Mouse (Mus musculus) cerebellum, adult 9-11 months (tissue): ENCODE results near the gene Supv3l1.
A peak's percentile ranks its signal among the peaks of the same experiment; 100 is the strongest.
"Not testable (repeated sequence)": the region's sequence is repeated elsewhere in the genome, so short reads cannot be mapped to it uniquely, and the experiment has no call there.

Source experiments
- DNase-seq: peaks from one replicate; pipeline ENCODE4 v3.0.0; 2022

Supv3l1 gene

DNA sequence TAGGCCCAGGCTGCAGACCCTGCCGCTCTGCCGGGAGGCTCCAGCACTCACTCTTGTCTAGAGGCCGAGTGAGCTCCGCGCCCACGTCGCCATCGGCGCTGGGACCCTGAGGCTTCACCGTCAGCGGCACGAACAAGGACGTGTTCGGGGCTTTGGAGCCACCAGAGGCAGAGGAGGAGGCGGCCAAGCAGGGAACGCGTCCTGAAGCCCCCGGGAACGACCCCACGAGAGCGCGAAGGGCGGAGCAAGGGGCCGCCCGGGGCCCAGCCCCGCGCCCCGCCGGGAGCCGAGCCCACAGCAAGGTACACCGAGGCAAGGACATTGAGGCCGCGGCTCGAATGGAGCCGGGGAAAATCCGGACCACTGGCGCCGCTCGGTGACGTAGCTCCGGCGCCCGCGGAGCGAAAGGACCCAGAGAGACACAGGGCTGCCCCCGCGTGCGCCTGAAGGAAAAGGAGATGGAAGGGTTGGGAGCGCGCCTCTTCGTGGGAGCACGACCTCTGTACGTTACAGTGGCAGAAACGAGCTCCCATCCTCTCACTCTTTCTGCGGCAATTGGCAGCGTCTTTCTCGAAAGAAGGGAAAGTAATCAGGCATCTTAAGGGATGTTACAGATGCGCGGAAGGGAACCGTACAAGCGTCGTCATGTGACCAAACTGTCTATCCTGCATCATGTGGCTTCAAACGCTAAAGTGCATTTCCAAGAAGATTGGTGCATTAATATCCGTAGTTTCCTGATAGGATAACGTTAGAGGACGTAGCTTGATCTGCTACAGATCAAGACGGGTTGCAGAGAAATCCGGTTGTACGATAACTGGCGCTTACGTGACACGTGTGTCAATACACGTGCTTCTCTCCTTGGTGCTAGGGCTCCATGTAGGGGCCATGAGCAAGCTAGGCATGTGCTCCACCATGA lies at the start of gene Supv3l1, which contains the start of gene 4930507D05Rik:
TSS of gene Supv3l1 (minus strand) at position 375 of the 916 bp plus-strand sequence.
TSS of gene 4930507D05Rik (plus strand) at position 126 of the 916 bp plus-strand sequence.
- DNase-seq, result peak; percentile 88

DNA sequence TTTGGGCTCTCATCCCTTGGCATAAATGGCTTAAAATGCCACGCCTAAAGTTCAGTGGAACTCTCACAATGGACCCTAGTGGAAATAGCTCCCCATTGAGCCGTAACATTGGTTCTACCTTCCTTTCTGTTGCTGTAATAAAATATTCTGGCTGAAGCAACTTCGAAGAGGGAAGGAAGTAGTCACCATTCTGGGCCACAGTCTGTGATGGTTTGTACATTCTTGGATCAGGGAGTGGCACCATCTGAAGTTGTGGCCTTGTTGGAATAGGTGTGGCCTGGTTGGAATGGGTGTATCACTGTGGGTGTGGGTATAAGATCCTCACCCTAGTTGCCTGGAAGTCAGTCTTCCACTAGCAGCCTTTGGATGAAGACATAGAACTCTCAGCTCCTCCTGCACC lies 42.1 kb upstream of the Supv3l1 start:
- not testable (repeated sequence) for DNase-seq

DNA sequence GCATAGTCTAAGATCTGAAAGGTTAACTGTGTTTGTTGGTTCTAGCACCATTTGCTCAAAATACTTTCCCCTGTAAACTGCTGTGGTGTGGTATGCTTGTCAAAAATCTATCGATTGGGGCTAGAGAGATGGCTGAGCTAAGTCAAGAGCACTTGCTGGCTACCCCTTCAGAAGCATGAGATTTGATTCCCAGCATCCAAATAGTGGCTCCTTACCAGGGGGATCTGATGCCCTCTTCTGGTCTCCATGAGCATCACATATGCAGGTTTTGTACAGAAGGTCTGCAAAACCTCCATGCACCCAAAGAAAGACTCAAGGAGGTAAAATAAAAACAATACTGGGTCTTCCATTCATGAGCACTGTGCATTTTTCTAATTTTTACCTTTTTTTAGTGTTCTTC lies 38.7 kb upstream of the Supv3l1 start:
- DNase-seq, result peak; percentile 62

DNA sequence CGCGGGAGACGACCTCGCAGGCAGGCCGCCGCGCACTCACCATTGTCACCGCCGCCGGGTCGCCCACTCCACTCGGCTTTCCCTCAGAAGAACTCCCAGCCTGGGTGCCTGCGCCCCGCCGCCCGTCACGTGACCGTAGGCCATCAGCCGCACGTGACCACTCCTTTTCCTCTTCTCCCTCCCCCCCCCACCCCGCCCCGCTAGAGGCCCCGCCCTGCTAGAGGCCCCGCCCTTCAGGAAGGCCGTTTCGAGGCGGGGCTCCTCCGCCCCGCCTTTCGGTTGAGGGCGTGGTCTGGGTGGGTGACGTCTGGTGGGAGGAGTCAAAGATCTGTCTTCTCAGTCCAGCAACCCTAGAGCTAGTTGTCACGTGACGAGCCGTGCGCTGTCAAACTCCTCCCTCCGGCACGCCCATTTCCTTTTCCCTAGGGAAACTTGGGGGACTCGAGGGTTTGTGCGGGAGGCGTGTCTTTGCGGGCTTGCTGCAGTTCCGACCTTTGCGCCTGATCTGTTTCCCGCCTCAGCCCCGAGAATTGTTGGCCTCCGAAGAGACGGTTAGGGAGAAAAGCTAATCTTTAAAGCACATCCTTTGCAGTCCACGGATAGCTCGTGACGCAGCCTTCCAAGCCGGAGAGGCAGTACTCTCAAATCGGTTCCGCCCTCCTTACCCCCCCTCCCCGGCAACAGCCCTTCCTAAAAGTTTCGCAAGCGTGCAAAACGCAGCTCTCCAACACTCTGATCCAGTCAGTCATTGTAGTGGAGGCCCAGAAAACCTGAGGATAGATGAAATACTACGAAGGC lies 37.3 kb upstream of the Supv3l1 start, which contains the start of gene Vps26a:
TSS of gene Vps26a (minus strand) at position 188 of the 798 bp plus-strand sequence.
- peak; percentile 99 for DNase-seq

DNA sequence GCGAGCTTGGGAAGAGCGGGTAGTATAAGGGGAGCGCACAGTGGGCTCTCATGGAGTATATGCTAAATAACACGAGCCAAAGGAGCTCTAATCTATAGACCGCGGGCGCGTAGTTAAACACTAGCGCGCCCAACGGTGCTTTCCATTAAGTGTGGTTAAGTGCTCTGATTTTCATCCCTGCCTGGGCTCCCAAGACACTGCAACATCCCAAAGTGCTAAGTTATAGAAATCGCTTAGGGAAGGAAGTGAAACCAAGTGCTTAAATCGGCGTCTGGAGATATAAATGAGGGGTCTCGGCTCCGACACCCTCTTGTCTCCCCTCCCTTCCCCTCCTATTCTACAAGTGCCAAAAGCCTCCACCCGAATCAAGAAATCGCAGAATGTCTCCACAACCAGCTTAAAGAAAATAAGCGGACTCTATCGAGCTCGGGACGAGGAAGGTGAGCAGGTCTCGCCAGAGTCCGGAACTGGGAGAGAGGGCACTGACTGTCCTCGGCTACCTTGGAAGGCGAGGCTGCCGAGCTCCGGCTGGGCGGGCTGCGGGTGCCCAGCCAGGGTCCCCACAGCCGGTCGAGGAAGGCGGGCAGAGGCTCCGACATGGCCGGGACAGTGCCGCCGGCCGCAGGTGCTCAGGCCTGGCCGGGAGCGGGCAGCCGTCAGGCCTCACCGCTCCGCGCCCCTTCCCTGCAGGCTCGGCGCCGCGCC lies 36.5 kb upstream of the Supv3l1 start:
- DNase-seq, result no peak

DNA sequence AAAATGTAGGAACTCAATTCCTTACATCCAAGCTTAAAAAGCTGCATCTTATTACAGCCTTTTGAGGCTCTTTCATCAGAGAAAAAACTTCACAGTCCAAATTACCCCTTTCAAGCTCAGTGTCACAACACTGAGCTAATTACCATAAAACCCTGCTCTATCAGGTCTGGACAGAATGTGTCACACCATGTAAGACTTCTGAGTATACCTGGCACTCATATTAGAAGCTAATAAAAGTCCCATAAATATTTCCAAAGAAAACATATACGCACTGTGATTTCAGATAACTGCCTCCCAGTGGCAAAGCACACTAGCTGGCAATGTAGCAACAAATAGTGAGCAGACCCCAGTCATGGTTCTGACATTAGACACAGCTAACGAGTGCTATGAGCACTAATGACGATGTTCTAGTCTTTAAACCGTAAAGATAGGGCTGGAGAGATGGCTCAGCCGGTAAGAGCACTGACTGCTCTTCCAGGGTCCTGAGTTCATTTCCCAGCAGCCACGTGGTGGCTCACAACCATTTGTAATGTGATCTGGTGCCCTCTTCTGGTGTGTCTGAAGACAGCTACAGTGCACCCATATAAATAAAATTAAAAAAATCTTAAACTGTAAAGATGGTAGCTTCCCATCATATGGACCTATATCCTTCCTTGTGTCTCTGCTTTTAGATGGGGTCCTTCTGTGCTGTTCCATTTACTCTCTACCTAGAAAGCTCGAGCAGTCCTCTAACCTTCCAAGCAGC lies 31.7 kb upstream of the Supv3l1 start:
- no peak for DNase-seq

DNA sequence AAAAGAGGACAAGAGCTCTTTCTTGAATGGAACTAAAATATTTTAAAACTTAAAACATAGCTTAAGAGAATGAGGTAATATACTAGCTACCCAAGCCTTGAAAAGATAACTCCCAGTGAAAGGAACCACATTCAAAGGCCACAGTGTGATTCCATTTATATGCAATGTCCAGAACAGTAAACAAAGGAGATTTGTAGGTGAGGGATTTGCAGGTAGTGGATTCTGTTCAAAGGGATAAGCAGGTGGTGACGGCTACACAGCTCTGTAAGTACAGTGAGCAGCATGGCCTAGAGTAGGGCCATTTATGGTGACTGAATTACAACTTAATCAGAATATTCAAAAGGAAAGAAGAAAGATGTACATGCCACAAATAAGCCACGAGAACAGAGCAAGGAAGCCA lies 27.4 kb upstream of the Supv3l1 start:
- no peak for DNase-seq

DNA sequence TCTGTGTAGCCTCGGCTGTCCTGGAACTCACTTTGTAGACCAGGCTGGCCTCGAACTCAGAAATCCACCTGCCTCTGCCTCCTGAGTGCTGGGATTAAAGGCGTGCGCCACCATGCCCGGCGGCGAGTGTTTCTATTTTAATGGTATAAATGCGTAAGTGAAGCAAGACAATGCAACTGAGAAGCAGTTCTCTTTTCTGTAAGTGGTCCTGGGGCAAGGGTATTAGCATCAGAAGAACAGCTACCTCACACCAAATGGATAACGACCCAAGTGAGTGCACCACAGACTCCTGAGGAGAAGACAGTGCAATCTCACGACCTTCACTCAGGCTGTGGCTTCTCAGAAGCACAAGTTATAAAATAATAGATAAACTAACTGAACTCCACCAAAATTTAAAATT lies 25.4 kb upstream of the Supv3l1 start:
- DNase-seq, result no peak

DNA sequence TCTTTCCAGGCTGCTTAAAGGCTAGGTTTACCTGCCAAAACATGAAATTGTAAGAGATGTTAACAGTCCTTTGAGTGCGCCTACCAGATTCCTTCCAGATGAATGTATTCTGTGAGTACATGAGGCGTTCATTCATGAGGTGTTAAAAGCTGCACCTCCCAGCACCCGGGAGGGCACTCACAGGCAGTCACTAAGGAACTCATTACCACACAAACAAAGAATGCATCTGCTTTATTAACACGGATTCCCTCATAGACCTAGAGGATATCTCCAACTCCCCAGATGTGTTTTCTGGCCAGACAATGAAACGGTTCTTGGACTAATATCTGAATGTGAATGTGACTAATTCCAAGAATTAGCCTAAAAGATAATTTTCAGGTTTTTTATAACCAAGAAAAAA lies 21.6 kb upstream of the Supv3l1 start:
- no peak for DNase-seq

DNA sequence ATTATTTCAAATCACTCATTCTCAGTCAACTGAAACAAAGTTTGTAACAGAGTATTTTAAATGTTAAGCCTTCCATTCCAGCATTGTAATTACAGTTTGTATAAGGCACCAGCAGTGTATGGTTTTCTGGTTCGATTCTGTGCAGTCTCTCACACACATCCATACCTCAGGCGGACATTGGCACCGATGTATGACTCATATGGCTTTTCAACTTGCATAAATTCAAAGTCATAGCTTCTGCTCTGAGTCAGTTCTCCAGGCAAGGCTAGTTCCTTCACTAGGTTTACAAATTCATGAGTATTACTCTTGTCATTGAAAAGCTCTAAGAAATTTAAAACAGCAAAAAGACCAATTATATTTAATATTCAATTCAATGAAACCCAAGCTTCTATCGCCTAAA lies 20.2 kb upstream of the Supv3l1 start:
- no peak for DNase-seq

DNA sequence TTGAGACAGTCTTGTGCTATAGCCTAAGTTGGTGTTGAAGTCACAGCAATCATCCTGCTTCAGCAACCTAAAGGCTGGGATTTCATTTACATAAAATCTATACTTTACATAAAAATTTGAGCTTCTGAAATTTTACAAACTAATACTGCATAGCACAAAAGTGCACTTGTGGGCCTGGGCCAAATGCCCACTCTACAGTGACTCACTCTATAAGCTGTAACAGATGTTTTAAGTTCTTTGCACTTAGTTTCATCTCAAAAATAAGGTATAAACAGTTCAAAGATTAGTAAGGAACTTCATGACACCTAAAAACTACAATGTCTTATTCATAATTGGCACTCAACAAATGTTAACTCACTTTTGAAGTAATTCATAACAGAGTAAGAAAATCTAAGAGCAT lies 11.8 kb upstream of the Supv3l1 start:
- no peak for DNase-seq

DNA sequence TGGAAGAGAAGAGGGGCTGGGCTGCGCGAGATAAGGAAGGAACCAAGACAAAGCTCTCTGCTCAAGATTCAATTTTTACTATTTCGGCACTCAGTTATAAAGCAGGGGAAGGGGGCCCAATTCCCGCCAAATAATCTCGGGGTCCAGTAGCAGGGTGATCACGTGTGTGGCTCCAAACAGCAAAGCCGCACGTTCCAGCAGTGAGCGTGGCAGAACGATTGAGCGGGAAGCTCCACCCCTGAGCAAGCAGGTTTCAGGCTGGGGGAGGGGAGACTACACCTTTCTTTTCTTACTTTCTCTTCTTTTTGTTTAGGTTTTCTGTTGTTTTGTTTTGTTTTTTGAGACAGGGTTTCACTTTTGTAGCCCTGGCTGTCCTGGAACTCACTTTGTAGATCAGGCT lies 2.5 kb upstream of the Supv3l1 start:
- DNase-seq, result not testable (repeated sequence)

DNA sequence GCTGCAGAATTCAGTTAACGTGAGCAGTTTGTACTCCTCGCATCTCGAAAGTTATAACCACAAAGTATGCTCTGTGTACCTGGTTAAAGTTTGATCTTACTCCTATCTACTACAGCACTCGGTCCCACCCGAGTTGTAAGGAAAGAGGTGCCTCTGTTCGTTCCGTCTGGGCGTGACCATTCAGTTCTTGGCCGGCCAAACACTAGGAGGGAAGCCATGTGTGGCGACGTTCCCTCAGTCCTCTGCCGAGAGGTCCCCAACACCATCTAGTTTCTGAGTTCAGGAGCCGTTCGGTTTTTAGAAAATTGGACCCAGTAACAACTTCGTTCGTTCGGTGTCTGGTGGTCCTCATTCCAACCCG lies 722 bp upstream of the Supv3l1 start:
- no peak for DNase-seq

DNA sequence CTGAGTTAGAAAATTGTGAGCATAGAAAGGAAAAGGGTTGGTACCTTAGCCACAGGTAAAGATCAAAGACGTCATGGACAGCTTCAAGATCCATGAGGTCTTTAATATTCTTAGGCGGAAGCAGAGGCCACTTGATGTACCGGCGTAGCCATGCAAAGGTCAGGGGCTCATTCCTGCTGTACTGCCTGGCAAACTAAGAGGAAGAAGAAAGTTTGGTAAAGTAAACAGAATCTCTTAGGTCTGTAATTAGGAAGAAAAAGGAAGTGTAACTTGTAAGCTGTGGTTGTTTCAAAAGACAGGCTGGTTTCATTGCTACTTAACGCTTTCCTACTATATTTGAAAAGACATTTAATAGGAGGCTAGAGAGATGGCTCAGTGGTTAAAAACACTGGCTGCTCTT lies 19.1 kb downstream of the Supv3l1 start:
- no peak for DNase-seq

DNA sequence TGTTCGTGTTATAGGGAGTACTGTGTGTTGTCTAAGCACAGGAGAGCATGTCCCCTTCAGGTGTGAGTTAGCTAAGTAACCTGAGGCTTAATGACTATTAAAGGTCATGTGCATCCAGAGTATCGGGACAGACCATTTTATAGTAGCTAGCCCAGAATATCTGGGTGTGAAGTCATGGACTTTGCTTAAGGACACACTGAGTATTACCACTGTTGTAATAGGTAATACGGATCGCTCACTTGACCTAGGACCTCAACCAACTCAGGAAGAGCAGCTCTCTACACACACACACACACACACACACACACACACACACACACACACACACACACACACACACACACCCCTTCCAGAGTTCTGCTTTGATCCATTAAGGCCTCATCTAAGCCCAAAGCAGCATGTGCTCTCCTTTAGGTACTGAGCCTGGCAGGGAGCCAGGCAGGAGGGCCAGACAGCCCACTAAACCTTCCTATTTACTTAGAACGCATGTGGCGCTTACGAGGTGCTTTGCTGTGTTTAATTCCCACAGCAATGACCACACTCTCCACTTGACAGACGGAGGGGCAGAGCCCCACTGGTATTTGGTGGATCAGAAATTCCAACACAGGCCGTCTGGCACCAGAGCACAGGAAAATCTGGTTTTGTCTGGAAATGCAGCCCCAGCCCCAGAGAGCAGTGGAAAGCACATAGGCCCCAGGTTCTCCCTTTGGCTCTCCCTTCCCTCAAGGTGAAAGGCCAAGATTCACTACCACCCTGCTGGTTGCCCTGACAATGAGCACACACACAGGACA lies 24.3 kb downstream of the Supv3l1 start:
- DNase-seq, result no peak

DNA sequence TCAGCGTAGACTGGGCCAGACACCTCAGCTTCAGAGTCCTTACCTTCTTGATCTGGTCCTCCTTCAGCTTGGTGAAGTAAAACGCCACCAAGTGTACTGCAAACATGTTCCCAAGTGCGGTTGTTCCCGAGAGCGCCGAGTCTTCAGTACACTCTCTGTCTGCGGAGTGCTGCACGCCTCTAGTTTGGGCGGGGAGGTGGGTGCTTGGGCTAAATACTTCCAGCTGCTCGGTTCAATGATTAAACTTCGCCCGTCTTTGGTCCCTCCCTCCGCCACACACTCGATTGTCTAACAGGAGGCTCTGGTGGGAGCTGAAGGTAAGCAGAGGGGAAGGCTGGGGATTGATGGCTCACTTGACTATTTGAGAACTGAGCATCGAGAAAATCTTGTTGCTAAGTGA lies 27.3 kb downstream of the Supv3l1 start, which contains the start of gene Hkdc1:
TSS of gene Hkdc1 (minus strand) at position 237 of the 400 bp plus-strand sequence.
- DNase-seq, result no peak

DNA sequence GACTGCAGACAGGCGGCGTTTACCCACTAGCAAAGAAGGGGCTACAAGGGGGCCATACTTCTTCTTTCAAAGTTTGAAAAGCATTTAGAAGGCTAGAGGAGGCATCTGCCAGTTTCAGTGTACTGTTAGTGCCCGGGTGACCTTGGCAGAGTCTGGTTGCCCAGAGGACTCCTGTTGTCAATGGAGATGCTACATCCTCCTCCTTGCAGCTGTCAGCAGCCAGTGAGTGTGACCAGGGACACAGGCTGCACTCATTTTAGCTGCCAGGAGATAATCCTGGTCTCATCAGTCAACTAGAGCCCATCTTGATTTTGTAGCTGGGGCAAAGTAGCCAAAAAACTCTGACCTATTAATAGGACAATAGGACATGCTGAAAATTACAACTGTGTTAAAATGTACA lies 28.4 kb downstream of the Supv3l1 start:
- DNase-seq, result no peak

DNA sequence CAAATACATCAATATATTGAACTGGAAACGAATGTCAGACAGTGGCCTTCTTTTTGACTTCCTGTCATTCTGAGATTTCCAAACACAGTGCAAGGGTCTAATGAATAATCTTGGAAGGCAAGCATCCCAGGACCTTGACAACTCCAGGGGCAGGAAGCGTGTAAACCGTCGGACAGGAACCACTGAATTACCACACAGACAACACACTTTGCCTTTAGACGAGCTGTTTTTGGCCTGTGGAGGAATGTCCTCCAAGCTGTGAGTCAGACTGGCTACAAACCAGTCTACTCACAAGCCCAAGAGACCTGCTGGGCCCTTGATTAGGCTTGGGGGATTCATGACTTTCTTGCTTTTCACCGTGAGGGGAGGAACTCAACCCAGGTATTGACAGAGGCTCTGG lies 29.1 kb downstream of the Supv3l1 start:
- no peak for DNase-seq

DNA sequence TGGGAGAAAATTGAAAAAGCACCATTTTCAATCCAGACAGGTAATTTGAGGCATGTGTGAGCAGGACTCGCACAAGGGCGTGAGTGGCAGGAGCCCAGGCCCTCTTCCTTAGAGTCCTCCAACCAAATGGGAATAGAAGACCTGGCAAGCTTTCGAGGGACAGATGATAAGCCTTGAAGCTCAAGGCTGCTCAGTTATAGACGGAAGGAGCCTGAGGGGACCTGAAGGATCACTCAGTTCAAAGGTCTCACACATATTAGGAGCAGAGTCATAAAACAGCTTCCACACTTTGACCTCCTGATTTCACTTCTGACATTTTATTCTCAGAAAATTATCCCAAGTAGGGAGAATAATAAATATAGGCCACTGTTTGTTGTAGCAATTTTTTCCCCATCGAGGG lies 30.1 kb downstream of the Supv3l1 start:
- no peak for DNase-seq

DNA sequence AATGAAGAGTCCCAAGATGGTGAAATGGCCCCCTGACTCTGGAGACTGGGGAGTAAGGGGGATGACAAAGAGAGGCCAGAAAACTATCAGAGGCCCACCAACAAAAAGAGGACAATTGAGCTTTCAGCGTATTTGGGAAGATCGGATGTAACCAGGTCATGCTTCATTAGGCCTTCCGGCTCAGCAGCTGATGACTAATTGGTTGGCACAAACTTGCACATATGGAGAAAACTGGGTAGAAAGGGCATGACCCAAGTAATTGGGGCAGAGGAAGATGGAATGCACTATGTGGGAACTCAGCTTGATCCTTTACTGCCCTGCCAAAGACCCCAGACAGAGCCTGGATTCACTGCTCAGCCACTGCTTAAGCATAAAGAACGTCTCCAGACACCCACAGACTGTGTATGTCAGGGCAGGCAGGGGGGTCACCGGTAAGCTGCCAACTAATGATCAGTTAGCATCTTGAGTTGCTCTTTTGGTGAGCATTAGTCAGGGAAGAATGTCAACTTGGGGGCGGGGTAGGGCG lies 30.6 kb downstream of the Supv3l1 start:
- no peak for DNase-seq

DNA sequence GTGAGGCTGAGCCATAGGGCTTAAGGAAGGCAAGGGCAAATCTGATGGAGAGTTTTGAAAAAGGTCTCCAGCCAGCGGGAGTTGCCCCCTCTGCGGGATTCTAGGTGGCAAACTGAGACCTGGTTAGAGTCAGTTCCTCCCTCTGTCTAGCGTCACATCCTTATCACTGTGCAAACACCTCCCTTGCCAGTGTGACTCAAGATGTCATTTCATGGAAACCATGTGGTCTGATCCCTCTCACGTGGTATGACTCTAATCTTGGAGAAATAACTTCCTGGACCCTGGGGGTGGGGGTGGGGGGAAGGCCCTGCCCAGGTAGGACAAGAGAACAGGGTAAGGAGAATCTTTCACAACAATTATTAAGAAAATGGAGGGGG lies 35.9 kb downstream of the Supv3l1 start:
- no peak for DNase-seq
